12 mouse cellular contexts compared by ENCODE assay signal in the genomic region with DNA sequence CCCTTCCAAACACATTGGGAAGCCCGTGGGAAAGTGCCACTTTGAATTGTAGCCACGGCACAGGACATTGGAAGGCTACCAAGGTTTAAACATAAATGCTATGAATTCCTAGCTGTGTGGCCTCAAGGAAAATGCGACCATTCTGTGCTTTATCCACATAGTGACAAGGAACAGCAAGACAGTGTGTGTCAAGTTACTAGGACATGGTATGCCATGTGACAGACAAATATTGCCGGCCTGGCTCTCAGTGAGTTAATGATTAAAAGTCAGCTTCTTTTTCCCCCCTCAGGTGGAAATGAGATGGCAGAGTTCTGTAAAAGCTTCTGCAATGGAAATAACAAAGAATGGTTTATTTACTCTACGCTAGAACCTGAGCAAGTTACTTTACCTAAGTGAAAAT.
"Had no signal": no experiment of that assay in that cellular context is flagged by ENCODE, and none has a peak within 500 bp of the region (broad histone marks: within the 10 kb centered on the region; RNA-seq: fewer than 3 reads in every experiment).

No protein-coding gene starts in this region.

- H3K36me3 ChIP-seq: limb, embryonic 15.5 days; midbrain, embryonic 12.5 days; neural tube, embryonic 13.5 days had no signal

- H3K4me1 ChIP-seq: limb, embryonic 15.5 days had no signal

- H3K4me3 ChIP-seq: limb, embryonic 15.5 days; midbrain, embryonic 12.5 days; neural tube, embryonic 13.5 days had no signal

- H3K4me2 ChIP-seq: hindbrain, embryonic 14.5 days; limb, embryonic 15.5 days; midbrain, embryonic 12.5 days; neural tube, embryonic 13.5 days had no signal

- H3K27ac ChIP-seq: hindbrain, embryonic 14.5 days; limb, embryonic 15.5 days; midbrain, embryonic 12.5 days; neural tube, embryonic 13.5 days had no signal

- DNase-seq: layer of hippocampus, postnatal 36 days; lung, adult 18-20 months; retina, postnatal 1 day; right cerebral cortex, postnatal 4 days; spleen, adult 18-20 months; thymus, adult 18-20 months; thymus, postnatal 14 days had no signal

- H3K9ac ChIP-seq: hindbrain, embryonic 14.5 days; limb, embryonic 15.5 days; midbrain, embryonic 12.5 days; neural tube, embryonic 13.5 days had no signal

- H3K9me3 ChIP-seq: limb, embryonic 15.5 days; midbrain, embryonic 12.5 days had no signal

- H3K27me3 ChIP-seq: limb, embryonic 15.5 days; midbrain, embryonic 12.5 days; neural tube, embryonic 13.5 days had no signal

- ATAC-seq: midbrain, embryonic 16.5 days had no signal
